Mouse (Mus musculus): ENCODE measurements around the gene Sec16a.

GRCm38 (mm10) chr2:26409362-26409761, 35.7 kb downstream of the Sec16a start:
- TF ChIP-seq CTCF (IDR thresholded peaks at IDR 0.05; ENCODE audit: insufficient read depth, low read length) (no peak), POLR2A (IDR thresholded peaks at IDR 0.05; ENCODE audit: borderline replicate concordance, extremely low read depth, low read depth, low read length) (no peak)
